Mouse (Mus musculus) embryo, embryonic 10.5 days (tissue): ENCODE results near the gene Hoxa4.

Source experiments
- DNase-seq: peaks from one replicate; pipeline ENCODE4 v3.0.0-alpha.2; 2015; ENCODE audit warnings: low spot score

Gene Hoxa4

DNA sequence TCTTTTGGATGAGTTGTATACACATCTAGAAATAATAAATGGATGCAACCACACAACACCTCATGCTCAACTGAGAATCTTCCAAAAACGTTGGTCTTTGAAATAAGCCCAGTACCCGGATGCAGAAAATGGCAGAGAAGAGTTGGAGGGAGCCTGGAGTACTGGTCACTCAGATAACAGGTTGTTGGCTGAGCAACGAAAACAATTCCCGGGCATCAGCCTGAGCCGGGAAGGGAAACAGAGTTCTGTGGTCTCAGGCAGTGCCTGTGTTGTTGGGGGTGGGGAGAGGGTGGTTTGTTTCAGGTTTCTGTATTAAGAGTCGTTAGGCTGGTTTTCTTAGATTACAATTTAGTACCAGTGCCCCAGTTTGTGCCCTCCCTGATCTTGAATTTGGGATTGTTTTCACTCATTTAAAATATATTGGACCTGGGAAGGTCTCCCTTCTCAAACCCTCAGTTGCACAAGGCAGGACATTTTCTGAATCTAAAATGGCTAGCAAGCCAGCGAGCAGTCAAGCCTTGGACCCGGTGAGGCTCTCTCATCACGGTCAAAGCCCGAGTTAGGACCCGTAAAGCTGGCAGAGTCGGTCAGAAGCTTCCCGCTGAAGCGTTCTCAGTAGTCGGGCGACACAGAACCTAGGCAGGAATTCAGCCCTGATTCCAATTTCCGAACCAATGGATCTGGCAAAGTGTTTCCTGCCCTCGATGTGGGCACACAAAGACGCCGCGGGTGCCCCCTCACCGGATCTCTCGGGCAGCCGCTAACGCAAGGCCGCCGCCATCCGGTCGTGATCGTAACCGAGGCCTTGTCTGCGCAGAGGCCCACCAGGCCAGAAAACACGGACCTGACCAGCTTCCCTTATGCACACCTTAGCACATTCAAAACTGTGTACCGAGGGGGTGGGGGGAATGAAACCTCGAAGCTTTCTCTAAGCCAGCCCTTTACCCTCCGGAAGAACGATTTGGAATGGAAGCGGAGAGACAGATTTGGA is 37.2 kb upstream of the Hoxa4 start:
- no peak for DNase-seq

DNA sequence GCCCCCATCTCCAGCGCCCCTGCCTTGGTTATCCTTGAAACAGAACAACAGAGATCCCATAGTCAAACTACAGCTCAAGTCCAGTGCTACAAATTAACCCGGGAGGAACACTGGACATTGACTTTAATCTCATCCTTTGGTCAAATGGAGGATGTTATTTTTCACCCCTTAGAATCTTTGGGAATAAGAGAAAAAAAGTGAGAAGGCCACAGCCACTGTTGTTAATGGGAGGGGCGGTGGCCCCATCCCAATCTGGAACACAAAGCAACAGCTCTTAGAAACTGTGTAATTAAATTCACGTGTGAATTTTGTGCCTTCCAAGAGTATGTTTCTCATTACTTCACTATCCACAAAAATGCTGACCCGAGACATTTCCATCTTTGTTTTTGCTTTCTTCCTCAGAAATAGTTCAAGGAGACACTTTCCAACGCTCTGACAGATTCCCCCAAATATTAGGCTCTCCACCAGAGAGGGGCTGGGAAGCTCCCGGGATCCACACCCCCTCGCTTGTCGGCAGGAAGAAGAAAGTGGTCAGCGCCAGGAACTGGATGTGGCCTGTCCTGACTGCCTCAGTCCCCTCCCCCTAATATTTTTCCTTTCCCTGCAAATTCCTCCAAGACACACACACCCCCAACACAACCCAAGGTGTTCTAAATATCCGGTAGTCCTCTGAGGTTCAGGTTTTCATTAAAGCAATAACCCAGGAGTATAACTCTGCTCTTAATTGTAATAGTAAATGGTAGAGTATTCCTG is 36.1 kb upstream of the Hoxa4 start:
- DNase-seq: no peak

DNA sequence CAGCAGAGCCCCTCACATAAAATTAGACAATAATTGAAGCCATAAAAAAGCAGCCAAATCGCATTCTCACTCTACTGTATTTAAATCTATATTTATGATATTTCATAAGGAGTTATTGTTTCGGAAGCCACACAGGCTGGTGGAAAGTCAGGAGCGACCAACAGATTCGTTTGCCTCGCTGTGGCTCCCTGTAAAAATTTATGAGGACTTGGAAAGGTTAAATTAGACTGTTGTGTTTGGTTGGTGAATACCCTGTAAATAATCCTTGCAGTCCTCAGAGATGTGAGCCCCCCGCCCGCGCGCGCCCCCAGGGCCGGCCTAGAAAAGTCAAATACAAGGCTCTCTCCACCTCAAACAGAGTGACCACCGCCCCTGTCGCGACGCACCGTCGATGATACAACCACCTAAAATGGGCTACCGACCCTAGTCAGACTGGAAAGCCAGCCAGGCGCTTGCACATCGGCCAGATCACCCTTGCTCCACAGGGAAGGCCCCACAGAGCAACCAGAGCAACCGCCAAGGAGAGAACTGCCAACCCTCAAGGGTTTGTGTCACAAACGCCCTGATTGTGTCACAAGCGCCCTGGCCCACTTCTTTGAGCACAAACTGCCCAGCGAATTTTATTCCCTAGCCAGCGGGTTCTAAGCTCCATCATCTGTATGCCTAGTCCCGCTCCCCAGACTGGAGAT is 35.2 kb upstream of the Hoxa4 start:
- no peak for DNase-seq

DNA sequence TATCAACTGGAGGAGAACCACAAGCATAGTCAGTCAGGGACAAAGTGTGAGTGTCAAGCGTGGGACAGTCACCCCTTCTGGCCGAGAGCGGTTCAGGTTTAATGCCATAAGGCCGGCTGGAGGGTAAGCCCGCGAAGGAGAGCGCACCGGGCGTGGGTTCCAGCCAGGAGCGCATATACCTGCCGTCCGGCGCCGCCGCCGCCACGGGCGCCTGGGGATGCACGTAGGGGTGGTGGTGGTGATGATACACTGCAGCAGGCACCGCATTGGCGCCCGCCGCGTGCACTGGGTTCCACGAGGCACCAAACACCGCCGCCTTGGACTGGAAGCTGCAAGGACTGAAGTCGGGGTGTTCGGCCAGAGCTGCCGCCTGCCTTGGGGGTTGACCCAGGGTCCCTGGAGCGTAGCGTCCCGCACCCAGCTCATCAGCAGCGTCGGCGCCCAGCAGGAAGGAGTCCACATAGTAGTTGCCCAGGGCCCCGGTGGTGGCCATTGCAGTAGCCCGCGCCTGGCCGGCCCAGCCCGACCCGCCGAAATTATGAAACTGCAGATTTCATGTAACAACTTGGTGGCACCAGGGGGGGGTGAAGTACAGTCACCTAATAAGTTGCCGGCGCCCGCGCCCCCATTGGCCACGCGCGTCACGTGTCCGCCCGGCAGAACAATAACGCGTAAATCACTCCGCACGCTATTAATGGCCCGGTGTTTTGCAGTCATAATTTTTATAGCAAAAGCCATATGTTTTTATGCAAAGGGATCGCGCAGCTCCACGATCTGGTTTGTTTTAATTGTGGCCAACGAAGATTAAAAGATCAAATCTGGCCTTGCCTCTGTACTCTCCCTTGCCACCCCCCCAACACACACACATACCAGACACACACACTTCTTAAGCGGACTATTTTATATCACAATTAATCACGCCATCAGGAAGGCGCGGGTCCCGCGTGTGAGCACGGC is 34.3 kb upstream of the Hoxa4 start:
- DNase-seq: peak; percentile 82

DNA sequence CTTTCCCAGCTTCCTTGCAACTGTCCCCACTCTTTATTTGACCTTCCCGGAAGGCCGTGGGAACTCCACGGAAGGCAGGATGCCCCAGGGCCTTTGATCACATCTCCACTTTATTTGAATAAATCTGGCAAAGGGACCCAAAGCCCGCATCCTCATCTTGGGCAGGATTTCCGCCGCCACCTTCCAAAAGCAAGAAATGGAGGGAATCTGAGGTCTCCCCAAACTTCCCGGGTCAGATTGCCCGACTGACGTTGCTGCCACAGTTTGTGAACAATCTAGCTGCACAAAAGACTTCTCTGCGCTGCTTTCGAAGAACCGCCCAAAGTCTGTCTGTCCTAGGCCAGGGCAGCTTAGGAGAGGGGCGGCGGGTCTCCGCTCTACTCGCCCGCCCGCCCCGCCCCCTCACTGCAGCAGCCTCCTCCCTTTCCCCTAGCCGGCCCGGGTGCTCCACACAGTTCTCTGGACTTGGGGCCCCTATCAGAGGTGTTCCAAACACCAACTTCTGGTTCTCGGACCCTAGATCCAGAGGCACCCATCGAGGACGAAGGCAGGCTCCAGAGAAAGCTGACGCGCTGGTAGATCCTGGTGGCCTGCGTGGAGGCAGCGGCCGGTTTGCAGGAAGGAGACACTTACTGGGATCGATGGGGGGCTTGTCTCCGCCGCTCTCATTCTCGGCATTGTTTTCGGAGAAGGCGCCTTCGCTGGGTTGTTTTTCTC is 33.5 kb upstream of the Hoxa4 start:
- no peak for DNase-seq

DNA sequence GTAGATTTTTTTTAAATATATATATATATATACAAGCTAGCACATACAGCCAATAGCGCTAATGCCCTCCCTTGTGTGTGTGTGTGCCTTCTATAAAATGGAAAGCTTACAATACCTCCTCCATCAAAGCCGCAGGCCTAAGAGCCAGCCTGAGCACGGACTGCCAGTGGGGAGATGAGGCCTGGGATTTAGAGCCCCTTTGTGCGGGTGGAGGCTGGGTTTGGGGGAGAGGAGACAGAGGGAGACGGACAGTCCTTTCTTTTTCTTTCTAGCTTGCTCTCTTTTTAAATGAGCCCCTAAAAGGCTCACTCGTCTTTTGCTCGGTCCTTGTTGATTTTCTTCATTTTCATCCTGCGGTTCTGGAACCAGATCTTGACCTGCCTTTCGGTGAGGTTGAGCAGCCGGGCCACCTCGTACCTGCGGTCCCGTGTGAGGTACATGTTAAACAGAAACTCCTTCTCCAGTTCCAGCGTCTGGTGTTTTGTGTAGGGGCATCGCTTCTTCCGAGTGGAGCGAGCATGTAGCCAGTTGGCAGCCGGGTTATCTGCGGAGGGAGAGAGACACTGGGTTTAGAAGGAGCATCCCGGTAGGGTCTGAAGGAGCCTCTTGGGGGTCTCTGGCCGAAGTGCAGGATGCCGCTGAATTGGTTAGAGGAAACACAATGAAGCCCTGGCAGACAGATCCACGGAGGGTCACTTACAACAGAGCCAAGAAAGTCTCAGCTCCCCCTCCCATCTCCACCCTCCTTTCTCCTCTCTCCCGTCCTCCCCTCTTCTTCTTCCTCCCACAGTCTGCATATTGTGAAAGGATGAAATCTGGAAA is 32.6 kb upstream of the Hoxa4 start:
- no peak for DNase-seq

DNA sequence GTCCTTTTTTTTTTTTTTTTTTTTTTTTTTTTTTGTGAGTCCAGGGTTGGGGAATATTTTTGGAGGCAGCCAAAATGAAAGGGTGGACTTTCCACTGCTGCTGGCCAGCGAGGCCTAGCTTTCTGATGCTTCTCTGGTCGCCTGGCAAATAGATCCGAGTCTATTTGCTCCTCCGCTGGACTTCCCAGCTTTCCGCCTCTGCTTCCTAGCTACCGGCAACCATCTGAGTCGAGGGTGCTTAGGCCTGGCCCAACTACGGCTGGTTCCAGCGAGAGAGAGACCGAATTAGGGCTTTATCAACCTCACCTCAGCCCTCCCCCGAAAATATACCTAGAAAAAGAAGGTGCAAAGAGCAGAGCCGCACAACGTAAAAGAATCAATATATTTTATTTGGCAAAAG is 31.2 kb upstream of the Hoxa4 start:
- no peak for DNase-seq

DNA sequence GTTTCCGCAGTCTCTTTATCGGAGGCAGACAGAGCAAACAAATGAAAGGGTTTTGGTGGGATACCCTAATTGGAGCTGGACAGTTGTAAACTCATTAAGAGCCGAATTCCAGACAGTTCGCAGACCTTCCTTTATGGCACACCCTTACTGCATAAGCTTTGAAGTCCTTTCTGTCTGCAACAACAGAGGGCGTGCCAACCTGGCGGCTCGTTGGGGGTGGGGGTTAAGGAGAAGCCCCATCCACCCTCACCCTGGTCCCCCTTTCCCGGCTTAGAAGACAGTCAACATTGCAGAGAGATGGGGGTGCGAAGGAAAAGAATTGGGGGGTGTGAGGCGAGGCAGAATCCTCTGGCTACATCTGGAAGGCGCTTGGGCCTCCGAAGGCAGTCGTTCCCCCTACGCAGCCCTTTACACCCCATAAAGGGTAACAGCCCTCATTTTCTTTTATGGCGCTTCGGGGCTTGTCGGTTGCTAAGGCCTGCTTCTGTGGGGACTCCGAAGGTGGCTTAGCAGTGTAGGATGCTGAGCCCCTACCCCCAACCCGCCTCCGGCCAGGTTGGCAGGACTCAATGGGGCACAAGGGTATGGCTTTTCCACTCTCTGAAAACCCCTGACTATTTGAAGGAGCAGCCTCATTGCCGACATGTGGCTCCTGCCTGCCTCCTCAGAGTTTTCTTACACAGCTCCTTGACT is 30.6 kb upstream of the Hoxa4 start:
- no peak for DNase-seq

DNA sequence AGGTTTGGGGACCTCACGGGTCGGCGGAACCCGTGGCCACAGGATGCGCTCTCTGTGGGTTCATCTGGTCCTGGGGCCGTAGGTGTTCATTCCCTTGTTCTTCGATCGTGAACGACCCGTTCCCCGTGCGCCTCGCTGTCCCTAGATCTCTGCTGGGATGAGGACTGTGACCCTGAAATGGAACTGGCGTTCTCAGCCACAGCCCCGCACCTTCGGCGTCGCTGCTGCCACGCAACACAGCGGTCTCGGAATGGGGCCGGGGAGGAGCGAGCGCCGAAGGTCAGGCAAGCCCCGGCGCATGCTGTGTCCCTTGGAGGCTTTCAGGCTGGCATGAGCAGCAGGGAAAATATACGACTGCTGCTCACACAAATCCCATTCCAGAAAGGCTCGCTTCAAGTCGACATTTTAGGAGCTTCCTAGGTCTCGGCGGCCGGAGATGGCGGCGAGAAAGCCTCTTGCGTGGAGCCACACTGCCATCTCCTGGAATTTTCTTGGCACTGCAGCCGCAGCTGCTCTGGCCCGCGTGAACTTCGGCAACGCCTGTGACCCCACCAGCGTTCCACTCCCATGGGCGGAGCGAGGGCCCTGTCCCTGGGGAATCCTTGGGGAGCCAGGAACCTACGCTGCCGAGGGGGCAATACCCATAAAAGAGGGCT is 29.9 kb upstream of the Hoxa4 start, which contains the start of gene Hoxa7:
TSS of gene Hoxa7 (minus strand) at position 518 of the 656 bp plus-strand sequence.
- DNase-seq: peak; percentile 94

DNA sequence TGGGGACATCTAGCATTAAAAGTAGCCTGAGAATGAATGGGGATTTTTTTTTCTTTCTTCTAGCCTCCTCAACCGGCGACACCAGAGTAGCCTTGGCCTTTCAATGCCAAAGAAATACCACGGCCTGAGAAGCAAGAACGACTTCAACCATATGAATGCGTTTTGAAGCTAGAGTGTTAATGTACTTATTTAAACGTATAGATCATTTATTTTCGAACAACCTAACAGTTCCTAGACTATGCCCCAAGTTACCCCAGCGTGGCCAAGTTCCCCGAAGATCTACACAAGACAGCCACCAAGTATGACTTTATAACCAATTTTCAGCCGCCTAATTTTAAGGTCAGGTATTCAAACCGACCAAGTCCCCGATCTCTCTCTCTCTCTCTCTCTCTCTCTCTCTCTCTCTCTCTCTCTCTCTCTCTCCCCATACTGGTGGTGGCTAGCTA is 29.3 kb upstream of the Hoxa4 start:
- no peak for DNase-seq

DNA sequence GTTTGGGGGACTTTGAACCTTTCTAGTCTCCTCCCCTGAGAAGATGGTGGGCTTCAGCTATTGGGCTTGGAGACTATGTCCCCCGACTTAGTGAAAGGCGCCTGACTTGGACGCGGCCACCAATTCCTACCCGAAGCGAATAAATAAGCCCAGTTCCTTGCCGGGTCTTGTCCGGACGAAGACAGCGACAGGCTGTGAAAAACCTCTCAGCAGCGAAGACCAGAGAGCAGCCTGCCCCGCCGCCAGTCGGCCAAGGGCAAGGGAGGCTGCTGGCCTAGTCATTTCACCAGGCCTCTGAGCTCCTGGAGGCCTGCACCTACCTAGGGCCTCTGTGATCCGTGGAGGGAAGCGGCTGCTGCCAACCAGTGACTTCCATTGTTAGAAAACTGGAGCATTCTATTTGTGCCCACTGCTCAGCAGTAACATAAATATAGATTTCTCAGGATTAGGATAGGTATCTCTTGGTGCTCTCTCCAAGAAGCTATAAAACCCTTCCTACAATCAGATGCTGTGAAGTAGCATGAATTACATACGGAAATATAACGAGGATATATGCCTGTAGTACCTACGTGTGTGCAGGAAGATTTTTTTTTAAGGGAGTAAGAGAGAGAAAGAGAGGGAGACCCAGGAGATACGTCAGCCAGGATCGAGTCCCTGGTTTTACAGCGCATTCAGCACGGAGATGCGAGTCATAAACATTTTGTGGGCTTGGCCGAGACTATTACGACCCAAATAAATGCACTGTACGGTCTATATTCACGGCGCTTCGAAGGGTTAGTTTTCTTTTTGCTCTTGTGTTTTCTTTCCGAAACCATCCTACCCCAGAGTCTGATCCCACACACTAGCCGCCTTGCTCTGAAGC is 28.7 kb upstream of the Hoxa4 start:
- DNase-seq: no peak

DNA sequence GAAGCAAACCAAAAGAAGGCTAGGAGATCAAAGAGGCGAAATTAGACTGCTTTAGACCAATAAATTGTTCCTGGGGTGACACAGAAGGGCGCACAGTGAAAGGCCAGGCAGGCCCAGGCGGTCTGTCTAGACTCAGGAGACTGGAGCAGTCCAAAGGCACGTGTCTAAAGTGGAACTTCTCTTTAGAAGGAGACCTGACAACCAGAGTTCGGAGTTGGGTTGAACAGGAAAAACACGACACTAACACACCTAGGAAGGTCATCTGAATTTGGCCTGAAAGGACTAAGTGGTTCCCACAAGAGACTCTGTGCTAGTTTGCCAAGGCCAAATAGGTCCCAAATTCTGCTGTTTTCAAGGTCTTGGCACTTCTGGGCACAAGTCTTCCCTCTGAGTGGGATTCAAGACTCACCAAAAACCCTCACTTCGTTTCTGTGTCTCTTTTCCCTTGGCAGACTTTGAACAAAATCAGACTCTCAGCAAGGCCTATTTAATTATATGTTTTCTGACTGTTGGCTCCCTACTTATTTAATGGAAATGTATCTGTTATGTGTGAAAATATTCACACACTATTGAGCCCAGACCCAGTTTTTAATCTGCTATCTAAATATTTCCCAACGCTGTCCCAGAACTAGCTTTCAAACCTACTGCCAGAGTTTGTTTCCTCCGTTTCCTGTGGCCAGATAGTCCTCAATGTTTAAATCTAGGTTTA is 27.8 kb upstream of the Hoxa4 start:
- DNase-seq: no peak

DNA sequence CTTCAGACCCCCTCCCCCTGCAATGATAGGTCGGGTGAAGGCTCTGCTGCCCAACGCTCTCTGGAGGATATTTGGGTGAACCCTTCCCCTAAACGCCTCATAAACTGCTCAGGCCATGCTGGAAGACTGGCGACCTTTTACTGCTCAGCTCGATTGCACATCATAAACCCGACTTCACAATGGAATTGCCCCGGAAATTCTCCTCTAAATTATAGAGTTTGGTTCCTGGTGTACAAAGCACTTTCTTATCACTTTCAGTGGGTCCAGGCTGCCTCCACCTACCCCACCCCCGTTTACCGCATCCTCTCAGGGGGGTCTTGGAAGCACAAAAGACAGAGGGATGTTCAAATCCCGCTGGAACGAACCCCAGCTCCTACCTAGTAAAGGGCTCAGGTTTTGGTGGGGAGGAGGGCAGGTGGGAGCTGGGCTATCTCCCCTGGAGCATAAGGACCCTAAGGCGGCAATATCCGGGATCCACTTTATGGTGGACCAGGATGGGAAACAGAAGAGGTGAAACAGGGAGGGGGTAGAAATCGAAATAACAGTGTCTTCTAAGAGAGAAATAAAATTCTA is 27.2 kb upstream of the Hoxa4 start:
- no peak for DNase-seq

DNA sequence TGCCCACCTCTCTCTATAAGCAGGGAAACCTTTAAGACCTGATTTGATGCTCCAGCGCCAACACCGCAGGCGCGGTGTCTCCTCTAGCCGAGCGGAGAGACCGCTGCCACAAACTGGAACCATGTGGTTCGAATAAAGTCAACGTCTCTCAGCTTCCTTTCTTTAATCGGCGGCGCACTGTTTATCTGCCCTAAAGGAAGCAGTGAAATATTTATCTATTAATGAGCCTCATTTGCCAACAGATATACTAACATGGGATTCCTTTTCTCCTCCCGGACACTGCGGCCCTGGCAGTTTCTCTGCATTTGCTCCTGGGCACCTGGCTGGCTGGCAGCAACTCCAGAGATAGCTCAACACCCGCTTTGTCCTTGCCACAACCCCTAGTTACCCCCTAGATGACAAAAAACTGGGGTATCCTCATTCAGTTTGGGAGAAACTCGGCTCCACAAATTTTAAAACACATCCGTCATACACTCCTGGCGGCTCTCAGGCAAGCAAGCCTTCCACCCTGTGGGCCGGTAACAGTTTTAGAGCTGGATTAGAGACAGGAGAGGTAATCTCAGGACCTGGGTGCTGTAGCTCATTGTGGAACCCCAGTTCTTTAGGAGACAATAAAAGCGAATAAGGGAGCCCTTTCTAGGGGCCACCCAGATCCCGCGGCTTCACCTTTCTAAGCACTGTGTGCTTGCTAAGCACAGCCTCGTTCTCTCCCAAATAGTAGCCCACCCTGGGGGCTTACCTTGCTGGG is 26.5 kb upstream of the Hoxa4 start:
- no peak for DNase-seq

DNA sequence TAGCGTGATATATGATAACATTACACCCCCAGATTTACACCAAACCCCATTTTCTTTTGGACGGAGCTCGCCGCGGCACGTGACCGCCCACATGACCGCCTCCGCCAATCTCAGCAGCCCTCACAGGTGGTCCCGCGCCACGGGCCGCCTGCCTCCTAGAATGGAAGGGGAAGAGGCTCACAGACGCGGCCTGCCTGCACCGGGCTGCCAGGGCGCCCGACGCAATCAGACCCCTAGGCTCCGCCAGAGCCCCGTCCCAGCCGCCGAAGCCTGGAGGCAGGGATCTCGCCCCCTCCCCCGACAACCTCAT is 25.9 kb upstream of the Hoxa4 start:
- peak; percentile 91 for DNase-seq
